Mouse (Mus musculus) heart, postnatal 0 days (tissue): ENCODE measurements at regions not wholly inside any gene's neighbourhood (a gene's known extent, or its start where the extent isn't known, plus 50 kb on each side); places are given as distances from the start of the nearest gene placed in this dataset.

Experiments
- CTCF ChIP-seq: IDR thresholded peaks from 2 replicates; pipeline ENCODE4 v1.5.1; 2016; ENCODE audit warnings: antibody characterized with exemption, control low read depth, low read depth
- EP300 ChIP-seq: IDR thresholded peaks from 2 replicates; pipeline ENCODE4 v1.6.1; 2016; ENCODE audit warnings: antibody characterized with exemption, low read depth

DNA sequence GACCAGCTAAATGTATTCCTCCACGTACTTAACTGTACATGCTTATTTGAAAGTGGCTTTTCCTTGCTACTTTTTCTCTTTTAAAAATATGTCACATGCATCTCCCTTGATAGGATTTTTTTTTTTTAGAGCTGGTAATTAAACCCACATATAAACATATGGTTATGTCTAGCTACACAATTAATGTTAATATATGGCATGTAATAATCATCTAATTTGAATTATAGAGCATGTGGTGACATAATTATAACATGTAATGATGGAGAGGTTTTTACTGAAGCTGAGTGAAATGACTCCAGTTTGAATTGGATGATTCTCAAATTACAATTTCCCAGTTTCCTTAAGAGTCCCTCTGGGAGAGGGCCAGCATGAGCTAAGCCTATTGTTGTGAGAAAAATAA, 267.9 kb upstream of the Mctp2 start:
- TF ChIP-seq CTCF: no peak
- TF ChIP-seq EP300: no peak
